Mouse (Mus musculus): ENCODE measurements around the gene Rab4b.

The Rab4b gene

DNA sequence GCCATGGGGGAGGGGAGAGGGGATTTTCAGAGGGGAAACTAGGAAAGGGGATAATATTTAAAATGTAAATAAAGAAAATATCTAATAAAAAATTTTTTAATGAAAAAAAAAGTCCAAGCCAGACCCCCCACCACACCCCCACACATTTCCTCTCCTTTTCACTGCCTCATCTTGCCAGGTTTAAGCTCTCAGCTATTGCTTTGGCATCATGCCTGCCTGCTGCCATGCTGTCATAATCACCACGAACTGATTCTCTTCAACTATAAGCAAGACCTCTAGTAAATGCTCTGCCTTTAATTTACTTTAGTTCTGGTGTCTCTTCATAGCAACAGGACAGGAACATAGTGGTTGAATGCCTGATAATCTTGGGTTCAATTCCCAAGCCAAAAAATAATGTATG lies 3.8 kb upstream of the Rab4b start:
- DNase-seq: no peak

DNA sequence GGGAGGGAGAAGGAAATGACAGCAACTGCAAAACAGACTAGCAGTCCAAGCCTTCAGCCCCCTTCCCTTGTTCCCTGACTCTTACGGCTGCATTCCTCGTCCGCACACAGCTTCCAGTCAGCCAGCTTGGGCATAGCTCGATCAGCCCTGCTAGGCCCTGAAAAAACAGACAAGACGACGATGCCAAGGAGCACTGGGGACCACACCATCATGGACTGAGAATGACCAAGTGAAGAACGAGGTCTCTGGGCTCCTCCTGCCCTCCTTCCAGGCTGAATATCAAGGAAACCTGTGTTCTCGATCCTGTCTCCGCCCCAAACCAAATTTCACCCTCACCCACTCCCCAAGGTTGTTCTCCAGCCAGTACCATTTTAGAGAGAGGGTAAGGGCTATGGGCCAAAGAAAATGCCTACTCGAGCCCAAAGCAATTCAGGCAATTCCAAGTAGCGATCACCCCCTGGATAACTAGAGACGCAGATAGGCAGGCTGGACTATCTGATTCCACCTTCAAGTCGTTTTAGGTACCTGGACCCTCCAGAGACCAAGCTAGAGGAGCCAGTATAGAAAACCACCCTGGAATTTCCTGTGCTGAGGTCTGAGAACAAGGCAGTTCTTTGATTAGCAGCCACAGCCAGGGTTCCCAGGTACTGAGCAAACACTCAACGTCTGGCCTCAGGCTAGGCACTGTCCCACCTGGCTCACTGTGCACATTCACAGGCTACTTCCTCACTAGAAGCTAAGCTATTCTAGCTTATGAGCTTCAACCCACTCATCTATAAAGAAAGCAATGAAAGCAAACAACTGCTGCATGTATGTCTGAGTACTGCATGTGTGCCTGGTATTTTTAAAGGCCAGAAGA lies 2.4 kb upstream of the Rab4b start, which contains the start of the genes Gm21983 and Mia:
Gm21983 (minus strand) TSS at position 250 of the 859 bp plus-strand sequence.
Mia (minus strand) TSS at position 321 of the 859 bp plus-strand sequence.
- no peak for DNase-seq

DNA sequence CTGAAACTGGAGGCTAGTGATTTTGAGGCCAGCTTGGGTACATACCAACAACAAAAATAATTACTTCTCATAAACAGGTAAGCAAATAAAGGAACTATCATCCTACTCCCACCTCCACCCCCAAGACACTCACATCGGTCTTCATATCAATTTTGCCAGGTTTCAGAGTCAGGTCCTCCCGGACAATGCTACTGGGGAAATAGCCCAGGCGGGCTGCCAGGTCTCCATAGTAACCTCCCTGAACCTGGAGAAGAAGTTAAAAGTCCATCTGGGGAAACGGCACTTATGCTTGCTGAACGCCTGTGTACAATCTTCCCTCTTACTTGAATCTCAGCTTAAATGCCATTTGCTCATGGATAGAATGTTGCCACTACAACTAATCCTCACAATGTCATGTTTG lies 1.3 kb upstream of the Rab4b start:
- peak; percentile 87 for DNase-seq

DNA sequence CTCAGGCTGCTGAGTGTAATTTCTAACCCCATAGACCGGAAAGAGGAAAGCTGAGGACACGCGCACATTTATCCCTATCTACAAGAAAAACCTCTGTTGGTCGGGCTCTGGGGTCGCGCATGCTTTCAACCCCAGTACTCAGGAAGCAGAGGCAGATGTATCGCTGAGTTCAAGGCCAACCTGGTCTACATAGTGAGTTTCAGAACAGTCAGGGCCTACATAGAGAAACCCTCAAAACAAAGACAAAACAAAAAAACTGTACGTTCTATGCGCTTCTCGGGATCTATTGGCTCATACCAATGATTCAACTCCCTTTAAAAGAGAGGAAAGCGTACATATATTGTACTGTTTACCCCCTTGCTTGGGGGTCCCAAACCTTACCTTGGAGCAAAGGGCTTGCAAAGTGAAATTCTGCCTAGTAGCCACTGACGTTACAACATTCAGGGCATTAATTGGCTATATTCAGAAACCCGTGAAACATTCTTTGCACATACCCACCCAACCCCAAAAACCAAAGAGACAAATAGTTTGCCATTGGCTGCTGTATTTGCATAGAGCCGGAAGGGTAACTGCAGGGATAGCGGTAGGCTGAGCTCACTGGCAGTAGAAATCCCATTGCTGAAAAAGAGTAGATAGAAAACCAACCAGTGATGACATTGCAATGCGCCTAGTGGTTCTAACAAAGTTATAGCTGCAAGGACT lies 672 bp upstream of the Rab4b start:
- DNase-seq: no peak

DNA sequence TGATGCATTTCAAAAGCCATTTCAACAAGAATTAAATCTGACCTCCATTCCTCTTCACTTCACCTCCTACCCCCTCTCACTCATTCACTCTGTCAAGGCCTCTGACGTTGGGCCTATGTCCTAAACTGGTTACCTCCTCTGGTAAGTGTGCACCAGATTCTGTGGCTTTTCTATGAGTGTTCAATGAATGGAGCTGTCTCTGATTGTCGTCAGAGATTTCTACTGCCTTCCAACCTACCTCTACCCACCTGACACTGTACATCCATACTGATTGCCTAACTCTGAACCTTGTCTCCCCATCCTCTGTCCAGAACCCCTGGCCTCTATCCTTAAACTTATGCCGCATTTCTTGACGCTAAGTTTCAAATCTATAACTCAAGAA lies 763 bp downstream of the Rab4b start:
- no peak for DNase-seq

DNA sequence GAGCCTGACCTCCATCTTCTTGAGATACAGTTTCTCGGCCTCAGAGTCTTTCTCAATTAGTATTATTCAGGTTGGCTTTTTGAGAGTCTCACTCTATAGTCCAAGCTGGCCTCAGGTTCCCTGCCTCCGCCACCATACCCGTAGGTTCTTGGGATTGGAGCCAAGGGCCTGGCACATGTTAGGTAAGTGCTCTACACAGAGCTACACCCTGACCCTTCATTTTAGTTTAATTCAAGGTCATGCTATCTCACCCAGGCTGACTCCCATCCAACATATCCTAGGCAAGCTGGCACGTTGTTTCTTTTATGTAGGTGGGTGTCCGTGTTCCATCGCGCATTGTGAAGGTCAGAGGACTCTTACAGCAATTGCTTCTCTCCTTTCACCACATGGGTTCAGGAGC lies 3.8 kb downstream of the Rab4b start:
- no peak for DNase-seq

DNA sequence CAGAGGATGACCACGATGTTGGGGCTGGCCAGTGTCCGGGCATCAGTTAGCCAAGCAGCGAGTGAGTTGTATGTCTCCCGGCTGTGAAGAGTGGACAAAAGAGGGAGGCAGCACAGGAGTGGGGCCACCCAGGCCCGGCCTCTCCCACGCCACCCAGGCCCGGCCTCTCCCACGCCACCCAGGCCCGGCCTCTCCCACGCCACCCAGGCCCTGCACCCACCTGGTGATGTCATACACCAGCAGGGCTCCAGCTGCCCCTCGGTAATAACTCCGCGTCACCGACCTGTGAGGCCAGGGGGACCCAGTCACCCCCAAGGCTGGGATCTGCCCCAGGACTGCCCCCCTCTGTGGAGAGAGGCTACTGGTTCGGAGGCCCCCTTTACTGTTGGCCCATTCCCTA lies 4.2 kb downstream of the Rab4b start:
- DNase-seq: no peak

DNA sequence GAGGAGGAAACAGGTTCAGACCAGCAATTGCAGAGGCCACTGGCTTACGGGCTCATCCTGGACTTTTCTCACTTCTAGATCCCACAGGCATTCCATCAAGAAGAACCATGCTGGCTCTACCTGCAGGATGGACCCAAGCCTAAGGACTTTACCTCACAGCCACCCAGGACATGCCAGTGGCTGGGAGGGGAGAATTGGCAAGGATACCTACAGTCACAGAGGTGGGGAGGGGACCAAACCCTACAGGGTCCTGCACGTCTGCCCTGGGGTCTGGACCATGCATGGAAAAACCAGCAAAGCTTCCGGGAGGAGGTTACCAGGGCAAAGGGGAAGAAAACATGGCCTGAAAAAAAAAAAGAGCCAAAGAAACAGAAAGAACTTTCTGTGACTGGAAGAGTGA lies 7.7 kb downstream of the Rab4b start:
- DNase-seq: no peak

DNA sequence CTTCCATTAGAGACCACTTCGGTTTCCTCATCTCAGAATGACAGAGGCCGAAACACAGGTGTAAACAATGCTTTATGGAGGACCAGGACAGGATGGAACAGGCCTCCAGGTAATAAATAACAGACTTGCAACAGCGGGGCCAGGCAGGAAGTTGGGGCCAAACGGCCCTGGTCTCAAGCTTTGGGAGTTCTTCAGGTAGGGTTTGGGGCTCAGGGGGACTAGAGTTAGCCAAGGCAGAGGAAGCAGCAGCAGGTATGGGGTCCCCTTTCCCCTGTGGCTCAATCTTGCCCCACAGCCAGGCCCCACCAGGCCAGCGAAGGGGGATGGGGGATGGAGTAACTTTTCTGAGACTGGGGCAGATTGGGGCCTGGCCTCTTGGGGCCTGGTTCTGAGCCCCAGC lies 10.3 kb downstream of the Rab4b start:
- DNase-seq: no peak

DNA sequence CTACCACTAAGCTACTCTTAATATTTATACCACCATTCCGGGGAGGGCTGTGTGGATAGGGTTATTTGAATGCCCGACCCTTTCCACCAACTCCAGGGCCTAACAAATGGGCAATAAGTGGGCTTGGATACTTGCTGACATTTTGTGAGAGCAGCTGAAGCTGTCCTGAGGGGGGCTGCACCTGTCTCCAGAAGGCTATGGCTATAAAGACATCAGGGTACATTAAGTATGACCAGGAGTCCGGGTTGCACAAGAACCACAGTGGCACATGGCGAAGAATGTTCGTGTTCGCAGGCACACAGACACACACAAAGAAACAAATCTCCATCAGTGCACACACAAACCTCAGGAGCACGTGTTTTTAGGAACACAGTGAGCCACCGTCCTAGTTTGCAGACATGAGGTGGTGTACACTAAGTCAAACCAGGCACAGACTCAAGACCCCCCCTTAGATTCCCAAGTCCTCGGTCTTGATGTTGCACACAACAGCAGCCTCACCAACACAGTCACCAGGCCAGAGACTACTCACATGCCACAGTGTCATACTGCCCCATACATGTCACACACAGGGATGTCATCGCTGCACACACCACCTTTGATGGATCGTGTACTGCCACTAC lies 11.1 kb downstream of the Rab4b start:
- DNase-seq: no peak

DNA sequence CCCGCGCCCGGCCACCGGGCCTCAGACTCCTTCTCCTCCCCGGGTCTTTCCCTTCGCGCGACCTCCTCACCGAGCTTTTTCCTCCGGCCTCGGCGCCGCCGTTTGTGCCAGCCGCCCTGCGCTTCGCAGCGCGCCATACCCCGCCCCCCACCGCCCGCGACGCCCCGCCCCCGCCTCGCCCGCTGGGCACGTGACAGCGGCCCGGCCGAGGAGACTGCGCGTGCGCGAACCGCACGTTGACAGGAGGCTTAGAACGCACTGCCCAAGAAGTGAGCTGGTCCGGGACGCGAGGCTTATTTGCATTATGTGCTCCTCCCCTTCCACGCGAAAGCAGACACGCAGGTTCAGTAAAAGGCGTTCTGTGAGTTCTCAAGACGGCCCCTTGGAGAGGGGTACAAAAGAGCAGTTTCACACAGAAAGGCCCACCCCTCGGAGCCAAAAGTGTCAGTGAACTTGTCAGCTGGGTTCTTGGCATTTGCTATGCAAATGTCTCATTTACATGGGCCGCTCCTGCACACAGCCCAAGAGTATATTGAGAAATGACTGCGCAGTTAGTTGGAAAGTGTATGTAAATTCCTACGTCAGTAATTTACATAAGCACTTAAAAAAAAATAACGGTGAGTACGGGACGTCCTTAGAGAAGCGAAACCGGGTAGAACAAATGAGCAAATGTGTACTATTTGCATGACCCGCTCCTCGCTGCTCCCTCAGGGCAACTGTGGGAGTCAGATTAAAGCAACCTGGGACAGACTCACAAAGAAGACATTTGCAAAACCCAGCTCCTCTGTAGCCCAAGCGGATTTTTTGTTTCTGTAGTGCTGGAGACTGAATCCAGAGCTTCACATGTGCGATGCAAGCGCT lies 11.9 kb downstream of the Rab4b start, which contains the start of gene Egln2:
Egln2 (minus strand) TSS at position 189 of the 861 bp plus-strand sequence.
- DNase-seq: peak; percentile 97

DNA sequence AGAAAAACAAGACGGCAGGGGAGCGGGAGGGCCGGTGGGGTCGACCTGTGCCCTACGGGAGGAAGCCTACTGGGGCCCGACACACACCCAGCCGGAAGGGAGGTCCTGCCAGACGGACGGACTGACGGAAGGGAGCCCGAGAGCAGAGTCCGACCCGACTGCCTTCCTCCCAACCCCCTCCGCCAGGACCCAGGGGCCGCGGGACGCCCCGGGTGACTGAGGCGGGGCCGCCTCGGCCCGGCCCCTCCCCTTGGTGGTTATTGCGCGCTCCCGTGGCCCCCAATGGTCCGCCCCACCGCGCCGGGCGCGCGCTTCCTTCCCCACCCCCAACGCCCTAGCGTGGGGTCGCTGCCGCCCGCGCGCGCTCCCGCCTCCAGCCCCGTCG lies 12.5 kb downstream of the Rab4b start:
- peak; percentile 92 for DNase-seq

DNA sequence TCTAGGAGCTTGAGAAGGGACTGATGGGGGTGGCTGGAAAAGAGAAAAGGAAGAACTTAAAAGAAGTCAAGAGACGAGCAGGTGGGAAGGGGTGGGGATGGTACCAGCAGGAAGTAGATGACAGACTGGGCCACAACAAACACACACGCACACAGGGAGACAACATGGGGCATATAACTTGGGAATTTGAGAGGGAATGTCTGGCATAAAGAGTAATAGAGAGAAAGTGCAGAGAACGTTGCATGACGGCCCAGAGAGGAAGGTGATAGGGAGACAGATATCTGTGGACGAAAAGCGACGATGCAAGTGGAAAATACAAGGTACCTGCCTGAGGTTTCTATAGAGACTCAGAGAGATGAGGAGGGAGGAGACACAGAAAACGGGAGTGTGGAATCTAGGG lies 13.0 kb downstream of the Rab4b start:
- DNase-seq: no peak

DNA sequence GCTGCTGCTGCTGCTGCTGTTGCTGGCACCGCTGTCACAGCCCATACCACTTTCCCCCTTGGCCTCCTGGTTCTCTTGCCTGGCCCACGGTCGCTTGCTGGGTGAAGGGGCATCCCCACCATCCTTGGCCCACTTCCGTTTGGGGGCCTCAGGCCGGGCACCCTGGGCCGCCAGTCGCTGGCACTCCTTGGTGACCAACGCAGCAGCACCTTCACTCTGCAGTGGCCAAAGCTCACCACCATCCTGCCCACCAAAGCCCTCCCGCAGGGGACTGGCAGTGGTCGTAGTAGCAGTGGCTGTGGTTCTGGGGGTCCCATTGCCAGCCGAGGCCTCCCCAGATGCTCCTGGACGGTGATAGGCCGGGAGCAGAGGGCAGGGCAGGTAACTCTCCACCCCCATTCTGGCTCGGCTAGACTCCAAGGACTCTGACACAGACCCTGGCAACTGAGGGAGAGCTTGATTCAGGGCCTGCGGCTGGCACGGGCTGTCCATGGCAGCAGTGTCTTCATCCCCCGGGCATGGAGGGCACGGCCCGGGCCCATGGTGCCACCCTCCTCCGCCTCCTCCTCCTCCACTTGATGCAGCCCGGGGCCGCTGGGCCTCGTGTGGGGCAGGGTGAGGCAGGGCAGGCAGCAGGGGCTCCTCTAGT lies 13.6 kb downstream of the Rab4b start:
- DNase-seq: peak; percentile 65

DNA sequence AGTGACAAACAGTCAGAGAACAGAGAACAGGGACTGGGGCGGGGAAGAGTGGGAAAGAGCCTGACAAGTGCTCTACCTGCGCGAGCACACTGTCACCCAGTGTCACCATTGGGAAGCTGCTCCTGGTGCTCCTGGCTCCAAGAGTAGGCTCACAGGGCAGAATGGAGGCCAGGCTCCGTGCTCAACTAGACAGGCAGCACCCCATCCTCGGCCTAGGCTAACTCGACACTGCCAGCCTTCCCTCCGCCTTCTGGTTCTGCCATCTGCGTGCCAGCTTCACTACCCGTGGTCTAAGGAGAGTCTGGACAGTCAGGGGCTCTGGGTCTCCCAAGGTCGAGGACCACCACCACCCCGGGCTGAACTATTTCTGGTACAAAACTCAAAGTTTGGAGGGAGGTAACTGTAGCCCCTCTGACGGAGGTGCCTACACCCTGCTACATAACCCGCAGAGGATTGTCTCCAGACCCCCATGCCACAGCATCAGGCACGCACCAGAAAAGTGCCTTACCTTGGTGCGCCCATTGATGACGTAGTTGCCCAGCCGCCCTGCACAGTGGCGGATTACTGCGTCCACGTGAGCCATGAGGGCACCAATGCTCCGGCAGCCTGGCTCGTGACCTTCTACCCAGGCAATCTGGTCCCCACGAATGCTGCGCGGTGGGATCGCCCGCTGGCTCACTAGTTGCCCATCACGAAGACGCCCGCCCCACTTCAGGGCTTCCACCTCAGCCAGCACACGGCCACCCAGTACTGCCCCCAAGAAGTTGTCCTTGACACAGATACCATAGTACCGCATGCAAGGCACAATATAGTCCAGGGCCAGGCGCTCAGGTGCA lies 14.4 kb downstream of the Rab4b start:
- peak; percentile 48 for DNase-seq

DNA sequence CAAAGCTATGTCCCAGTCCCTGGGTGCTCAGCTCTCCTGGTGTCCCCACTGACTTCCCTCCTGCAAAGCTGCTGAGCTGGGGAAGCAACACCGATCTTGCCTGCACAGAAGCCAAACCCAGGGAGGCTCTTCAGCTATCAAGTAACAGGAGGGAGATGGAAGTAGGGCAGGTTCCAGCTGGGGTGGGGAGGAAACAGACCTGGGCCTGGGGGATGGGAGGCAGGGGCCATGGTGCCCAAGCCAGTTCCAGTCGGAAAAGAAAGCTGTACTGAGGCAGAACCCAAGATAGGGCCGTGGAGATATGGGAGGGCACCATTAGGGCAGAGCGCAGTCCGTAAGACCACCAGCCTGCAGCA lies 15.3 kb downstream of the Rab4b start:
- no peak for DNase-seq

DNA sequence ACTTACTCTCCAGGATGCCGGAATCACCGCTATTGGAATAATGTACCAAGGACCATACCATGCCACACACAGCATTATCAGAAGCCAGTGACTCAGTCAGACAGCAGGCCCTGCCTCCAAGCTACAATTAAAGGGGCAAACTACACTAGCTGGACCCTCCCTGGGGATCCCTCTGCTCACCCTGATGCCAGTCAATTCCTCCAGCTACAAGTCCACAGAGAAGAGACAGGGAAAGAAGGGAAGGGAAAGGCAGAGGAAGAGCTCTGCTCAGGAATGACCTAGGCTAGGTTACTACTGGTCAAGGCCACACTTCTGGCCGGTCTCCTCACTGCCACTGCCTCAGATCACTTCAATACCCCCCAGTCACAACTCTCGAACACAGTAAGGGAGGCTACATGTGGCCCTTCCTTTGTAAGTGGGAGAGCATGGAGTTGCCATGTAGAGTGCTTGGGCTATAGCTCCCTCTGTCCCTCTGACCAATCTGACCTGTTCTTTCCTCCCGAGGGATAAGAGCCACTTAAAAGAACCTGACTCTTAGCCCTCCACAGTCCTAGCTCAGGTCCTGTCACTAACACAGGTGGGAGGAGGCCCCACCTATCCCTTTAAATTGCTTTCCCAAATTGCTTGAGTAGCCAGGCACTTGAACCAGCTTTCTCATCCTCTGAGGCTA lies 15.8 kb downstream of the Rab4b start:
- DNase-seq: no peak

DNA sequence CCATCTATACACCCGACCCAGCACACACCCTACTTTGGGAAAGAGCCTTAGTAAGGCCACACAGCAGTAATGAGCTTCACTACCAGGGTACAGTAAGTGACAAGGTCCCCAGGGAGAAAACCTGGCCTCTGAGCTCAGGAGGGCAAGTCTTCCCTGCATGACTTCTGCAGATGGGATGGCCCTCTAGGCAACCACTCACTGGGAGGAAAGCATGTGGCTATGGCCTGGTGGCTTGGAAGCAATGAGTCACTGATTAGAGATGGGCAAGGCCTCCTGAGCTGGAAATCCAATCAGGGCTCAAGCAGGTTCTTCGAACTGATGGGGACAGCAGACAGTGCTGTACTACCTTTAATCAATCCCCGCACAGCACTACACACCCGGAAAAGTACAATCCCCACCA lies 17.0 kb downstream of the Rab4b start:
- no peak for DNase-seq

DNA sequence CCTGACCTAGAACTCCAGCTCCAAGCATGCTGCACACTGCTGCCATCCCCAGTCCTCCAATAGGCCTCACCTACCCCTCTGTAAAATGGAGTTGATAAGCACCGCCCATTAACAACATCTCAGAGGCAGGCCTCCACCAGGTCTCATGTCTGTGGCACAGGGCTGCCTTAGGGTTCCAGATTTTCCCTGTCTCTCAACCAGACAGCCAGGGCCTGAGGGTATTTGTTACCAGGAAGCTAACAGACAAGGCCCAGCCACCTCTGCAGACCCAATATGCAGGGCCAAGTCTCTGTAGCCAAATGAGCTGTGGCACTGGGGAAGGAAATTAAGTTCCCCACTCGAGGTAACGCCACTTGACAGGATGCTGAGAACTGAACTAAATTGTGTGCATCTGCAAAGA lies 17.8 kb downstream of the Rab4b start:
- DNase-seq: no peak

DNA sequence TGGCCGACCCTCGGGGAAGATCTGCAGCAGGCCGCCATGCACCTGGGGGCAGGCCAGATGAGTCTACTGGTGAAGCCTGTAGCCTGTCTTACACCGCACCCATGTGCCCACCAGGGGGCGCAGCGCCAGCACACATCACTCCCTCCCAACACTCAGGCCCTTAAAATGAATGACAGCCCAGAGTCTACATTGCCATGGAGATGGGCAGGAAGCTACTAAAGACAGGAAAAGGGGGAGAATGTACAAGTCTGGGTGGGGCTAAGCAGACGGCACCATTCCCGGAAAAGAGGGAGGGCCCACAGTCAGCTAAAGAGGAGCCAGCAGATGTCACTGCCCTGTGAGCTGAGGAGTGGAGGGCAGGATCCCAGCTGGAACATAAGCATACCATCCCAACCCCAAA lies 18.8 kb downstream of the Rab4b start:
- peak; percentile 91 for DNase-seq

DNA sequence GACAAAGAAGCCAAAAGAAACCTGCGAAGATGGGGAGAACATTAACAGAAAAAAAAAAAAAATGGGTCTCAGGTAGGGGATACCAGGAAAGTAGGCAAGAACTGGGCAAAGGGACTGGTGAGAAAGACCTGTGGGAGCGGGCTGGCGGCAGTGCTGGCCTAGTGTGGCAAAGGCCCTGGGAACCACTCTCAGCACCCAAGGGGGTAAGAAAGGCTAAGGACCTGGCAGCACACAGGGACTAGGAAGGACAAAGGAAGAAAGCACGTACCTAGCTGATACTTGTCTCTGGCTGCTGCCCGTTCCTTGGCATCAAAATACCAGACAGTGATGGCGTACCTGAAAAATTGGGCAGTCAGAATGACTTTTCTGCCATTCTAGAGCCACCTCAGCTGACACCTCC lies 19.4 kb downstream of the Rab4b start:
- no peak for DNase-seq

Data from kidney, adult 11 months (tissue).